Mouse (Mus musculus) testis, adult 2 months (tissue): Measurements from ENCODE around the gene Sh2b2. TPM values are rescaled to one million over a fixed set of nuclear protein-coding genes. Genes with fewer than 3 reads are reported as not detected.

ENCODE experiments used
- H3K27ac ChIP-seq: fragments of 200-500 bp; 2 replicates; pipeline ENCODE4 v1.5.1; 2012; ENCODE audit warnings: low read depth, low read length; ENCODE audit not compliant: control insufficient read depth, insufficient read depth
- H3K27me3 ChIP-seq: fragments of 200-500 bp; 2 replicates; pipeline ENCODE4 v1.6.1; 2012; ENCODE audit warnings: mild to moderate bottlenecking, low read length, moderate library complexity; ENCODE audit not compliant: control insufficient read depth, insufficient read depth
- H3K36me3 ChIP-seq: fragments of 200-500 bp; 2 replicates; pipeline ENCODE4 v1.6.1; 2012; ENCODE audit warnings: mild to moderate bottlenecking, low read length; ENCODE audit not compliant: control insufficient read depth, insufficient read depth
- H3K4me1 ChIP-seq: fragments of 200-500 bp; 2 replicates; pipeline ENCODE4 v1.6.1; 2012; ENCODE audit warnings: low read length; ENCODE audit not compliant: control insufficient read depth, insufficient read depth
- H3K4me3 ChIP-seq: fragments of 200-500 bp; 2 replicates; pipeline ENCODE4 v1.5.1; 2012; ENCODE audit warnings: low read depth, mild to moderate bottlenecking, low read length, moderate library complexity, mixed read lengths; ENCODE audit not compliant: control insufficient read depth
- CTCF ChIP-seq: fragments of 200-500 bp; IDR thresholded peaks from 2 replicates; pipeline ENCODE4 v1.5.1; 2012; ENCODE audit warnings: low read depth, mild to moderate bottlenecking, inconsistent platforms, low read length, moderate library complexity; ENCODE audit not compliant: control insufficient read depth, insufficient read depth, insufficient replicate concordance
- POLR2A ChIP-seq: fragments of 200-500 bp; IDR thresholded peaks from 2 replicates; pipeline ENCODE4 v1.6.1; 2012; ENCODE audit warnings: low read depth, mild to moderate bottlenecking, inconsistent platforms, low read length, moderate library complexity; ENCODE audit not compliant: control insufficient read depth
- polyA plus RNA-seq: library from polyadenylated mRNA; depleted of rRNA; stranded (reverse); fragments of >200 nt; gene quantifications from 2 replicates; pipeline ENCODE4 v1.2.3, GENCODE M21; 2012; rRNA removed

Gene Sh2b2
- polyA plus RNA-seq, 1 experiment: 2.0 TPM

GRCm38 (mm10) chr5:136169626-136170511 is 76.5 kb downstream of the Sh2b2 start:
- peaks cover 17% of the 10 kb centered on the region for H3K4me1 ChIP-seq
- no peak for TF ChIP-seq POLR2A
- TF ChIP-seq CTCF: no peak
- H3K27ac ChIP-seq: no peak overlapping the region
- H3K27me3 ChIP-seq: no peaks in the 10 kb centered on the region
- no peaks in the 10 kb centered on the region for H3K36me3 ChIP-seq
- peak overlapping the region; percentile 83 for H3K4me3 ChIP-seq

Other genes with a start within 250 kb of the Sh2b2 start
- gene Upk3b, start 208.1 kb downstream of the Sh2b2 start, polyA plus RNA-seq: 0.84 and 0.88 TPM in 2 replicates
- 88.3 and 108 TPM in 2 replicates for gene Upk3bl, start 192.1 kb downstream of the Sh2b2 start, polyA plus RNA-seq
- 1.5 and 1.7 TPM in 2 replicates for gene Rasa4, start 162.6 kb downstream of the Sh2b2 start, polyA plus RNA-seq
- 31.4 and 35.3 TPM in 2 replicates for gene Polr2j, start 129.9 kb downstream of the Sh2b2 start, polyA plus RNA-seq
- gene Lrwd1, start 110.5 kb downstream of the Sh2b2 start, polyA plus RNA-seq: 271 and 311 TPM in 2 replicates
- 22.0 and 23.0 TPM in 2 replicates for gene Alkbh4, start 110.4 kb downstream of the Sh2b2 start, polyA plus RNA-seq
- gene Orai2, start 75.8 kb downstream of the Sh2b2 start, polyA plus RNA-seq: 6.5 and 9.2 TPM in 2 replicates
- 26.0 and 27.9 TPM in 2 replicates for gene Prkrip1, start 47.6 kb downstream of the Sh2b2 start, polyA plus RNA-seq